Mouse (Mus musculus) heart, embryonic 11.5 days (tissue): ENCODE measurements at regions not wholly inside any gene's neighbourhood (a gene's known extent, or its start where the extent isn't known, plus 50 kb on each side); places are given as distances from the start of the nearest gene placed in this dataset.

Source experiments
- ATAC-seq: fragments of 200-750 bp; cut with Nextera tagmentation; replicated peaks from 2 replicates; pipeline ENCODE4 v1.8.0; 2017; ENCODE audit warnings: moderate library complexity; ENCODE audit not compliant: insufficient number of reproducible peaks, low FRiP score, low TSS enrichment
- H3K27ac ChIP-seq: fragments of 300-500 bp; sonication (generic); 2 replicates; pipeline ENCODE4 v1.5.1; 2014; ENCODE audit warnings: mild to moderate bottlenecking, low read depth, low read length
- H3K27me3 ChIP-seq: fragments of 300-500 bp; sonication (generic); 2 replicates; pipeline ENCODE4 v1.6.1; 2014; ENCODE audit warnings: mild to moderate bottlenecking, low read length, mixed read lengths; ENCODE audit not compliant: control insufficient read depth, insufficient read depth
- H3K36me3 ChIP-seq: fragments of 300-500 bp; sonication (generic); 2 replicates; pipeline ENCODE4 v1.6.1; 2014; ENCODE audit warnings: mild to moderate bottlenecking, low read length, moderate library complexity, mixed read lengths; ENCODE audit not compliant: control insufficient read depth, insufficient read depth
- H3K4me1 ChIP-seq: fragments of 300-500 bp; sonication (generic); 2 replicates; pipeline ENCODE4 v1.6.1; 2014; ENCODE audit warnings: low read length; ENCODE audit not compliant: control insufficient read depth, insufficient read depth
- H3K4me2 ChIP-seq: fragments of 300-500 bp; sonication (generic); 2 replicates; pipeline ENCODE4 v1.6.1; 2014; ENCODE audit warnings: mild to moderate bottlenecking, moderate library complexity
- H3K4me3 ChIP-seq: fragments of 300-500 bp; sonication (generic); 2 replicates; pipeline ENCODE4 v1.5.1; 2014; ENCODE audit warnings: low read depth, low read length
- H3K9ac ChIP-seq: fragments of 300-500 bp; sonication (generic); 2 replicates; pipeline ENCODE4 v1.6.1; 2014; ENCODE audit warnings: mild to moderate bottlenecking, low read depth, low read length, moderate library complexity
- H3K9me3 ChIP-seq: fragments of 300-500 bp; sonication (generic); replicated peaks from 2 replicates; pipeline ENCODE4 v1.6.1; 2016; ENCODE audit warnings: low read length; ENCODE audit not compliant: control insufficient read depth
- WGBS: fragments of 180-500 bp; shearing (Covaris S2); extraction: QIAGEN DNeasy Blood & Tissue Kit; methylation state at CpG from one replicate; pipeline ENCODE4 v1.1.7; 2014; ENCODE audit not compliant: insufficient replicate concordance; 5-methylcytosine and 5-hydroxymethylcytosine counted together

GRCm38 (mm10) chr10:126511511-126511910, 389.6 kb downstream of the Atp23 start:
- 86% methylated on average over 10 of the region's 10 CpGs for WGBS
- ATAC-seq, result no peak

GRCm38 (mm10) chr10:126505988-126506387, 395.2 kb downstream of the Atp23 start:
- Histone ChIP-seq H3K36me3 (no peaks in the 10 kb centered on the region), H3K9me3 (no peaks in the 10 kb centered on the region), H3K4me2 (no peak overlapping the region), H3K27me3 (no peaks in the 10 kb centered on the region), H3K9ac (no peak overlapping the region), H3K4me3 (no peak overlapping the region), H3K27ac (no peak overlapping the region), H3K4me1 (no peaks in the 10 kb centered on the region)
- ATAC-seq, result no peak
- 79% methylated on average over 5 of the region's 5 CpGs for WGBS

More at GRCm38 (mm10) chr10:126511511-126511910, 389.6 kb downstream of the Atp23 start:
- no peaks in the 10 kb centered on the region for H3K27me3 ChIP-seq
- no peaks in the 10 kb centered on the region for H3K9me3 ChIP-seq
- H3K36me3 ChIP-seq, result no peaks in the 10 kb centered on the region
- H3K27ac ChIP-seq, result no peak overlapping the region
- H3K4me3 ChIP-seq, result no peak overlapping the region
- H3K9ac ChIP-seq, result no peak overlapping the region
- H3K4me2 ChIP-seq, result no peak overlapping the region
- no peaks in the 10 kb centered on the region for H3K4me1 ChIP-seq

DNA sequence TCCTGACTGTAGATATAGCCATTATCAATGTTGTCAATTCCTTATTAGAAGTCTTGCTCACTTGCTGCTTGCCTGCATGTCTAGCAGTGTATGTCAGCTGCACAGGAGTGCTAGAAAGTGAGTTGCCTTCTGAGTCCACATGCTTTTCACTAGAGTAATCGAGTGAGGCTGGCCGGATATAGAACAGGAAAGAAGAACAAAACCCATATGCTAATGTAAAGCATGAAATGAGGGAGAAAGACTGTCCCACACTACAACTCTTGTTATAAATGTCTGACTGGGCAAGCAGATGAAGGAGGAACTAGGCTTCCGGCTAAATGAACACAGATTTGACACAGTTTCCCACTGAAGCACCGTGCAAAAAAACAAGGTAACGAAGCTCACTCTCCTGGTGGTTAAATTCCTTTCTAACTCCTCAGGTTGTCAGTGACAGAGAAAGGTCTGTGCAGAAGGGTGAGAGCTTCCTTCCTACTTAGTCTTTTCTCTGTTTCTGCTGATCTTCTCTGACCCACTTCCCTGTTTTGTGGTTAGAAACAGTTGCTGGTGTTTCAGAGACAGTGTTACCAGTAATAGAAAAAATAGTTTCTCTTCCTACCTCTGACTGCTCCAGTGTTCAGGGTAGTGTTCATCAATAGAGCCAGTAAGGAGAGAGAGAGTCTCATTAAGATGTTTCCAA, 399.0 kb downstream of the Atp23 start:
- 72% methylated on average over 5 of the region's 5 CpGs for WGBS
- no peak overlapping the region for H3K27ac ChIP-seq
- no peak for ATAC-seq
- no peak overlapping the region for H3K4me2 ChIP-seq
- no peak overlapping the region for H3K4me3 ChIP-seq
- no peaks in the 10 kb centered on the region for H3K36me3 ChIP-seq
- no peaks in the 10 kb centered on the region for H3K9me3 ChIP-seq
- H3K9ac ChIP-seq, result no peak overlapping the region
- no peaks in the 10 kb centered on the region for H3K27me3 ChIP-seq
- H3K4me1 ChIP-seq, result no peaks in the 10 kb centered on the region

GRCm38 (mm10) chr10:126498726-126499125, 402.4 kb downstream of the Atp23 start:
- H3K4me2 ChIP-seq, result no peak overlapping the region
- no peaks in the 10 kb centered on the region for H3K36me3 ChIP-seq
- no peak for ATAC-seq
- H3K9ac ChIP-seq, result no peak overlapping the region
- no peak overlapping the region for H3K4me3 ChIP-seq
- H3K9me3 ChIP-seq, result no peaks in the 10 kb centered on the region
- no peaks in the 10 kb centered on the region for H3K27me3 ChIP-seq
- no peaks in the 10 kb centered on the region for H3K4me1 ChIP-seq
- 49% methylated on average over 6 of the region's 6 CpGs for WGBS
- H3K27ac ChIP-seq, result no peak overlapping the region

- H3K9me3 ChIP-seq, result no peaks in the 10 kb centered on the region
- H3K4me3 ChIP-seq, result no peak overlapping the region
- H3K4me2 ChIP-seq, result no peak overlapping the region
- 74% methylated on average over 6 of the region's 6 CpGs for WGBS
- H3K27ac ChIP-seq, result no peak overlapping the region
- no peaks in the 10 kb centered on the region for H3K36me3 ChIP-seq
- no peak overlapping the region for H3K9ac ChIP-seq
- ATAC-seq, result no peak
- no peaks in the 10 kb centered on the region for H3K27me3 ChIP-seq
- no peaks in the 10 kb centered on the region for H3K4me1 ChIP-seq
Observed at GRCm38 (mm10) chr10:126493734-126494133, 407.4 kb downstream of the Atp23 start.

DNA sequence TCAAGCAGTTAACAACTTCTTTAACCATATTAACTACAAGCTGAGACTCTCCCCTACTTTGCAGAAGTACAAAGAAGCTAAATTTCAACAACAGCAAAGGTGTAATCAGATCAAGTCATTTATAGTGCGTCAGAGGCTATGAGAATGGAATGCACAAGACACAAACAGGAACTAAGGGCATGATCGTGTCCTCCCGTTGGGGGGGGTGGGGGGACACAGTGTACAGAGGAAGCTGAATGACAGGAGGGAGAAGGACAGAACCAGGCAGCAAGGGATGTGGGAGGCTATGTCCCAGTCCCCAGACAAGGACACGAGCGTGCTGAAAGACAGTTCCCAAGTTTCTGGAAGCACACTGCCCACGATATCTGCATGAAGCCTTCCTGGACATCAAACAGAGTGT, 408.9 kb downstream of the Atp23 start:
- Histone ChIP-seq H3K27me3 (no peaks in the 10 kb centered on the region), H3K9ac (no peak overlapping the region), H3K4me1 (no peaks in the 10 kb centered on the region), H3K36me3 (no peaks in the 10 kb centered on the region), H3K9me3 (no peaks in the 10 kb centered on the region), H3K27ac (no peak overlapping the region), H3K4me2 (no peak overlapping the region), H3K4me3 (no peak overlapping the region)
- ATAC-seq, result no peak; the same call in 1 of the 2 replicates
- WGBS, result 63% methylated on average over 6 of the region's 6 CpGs

GRCm38 (mm10) chr10:126485129-126485528, 416.0 kb downstream of the Atp23 start:
- ATAC-seq, result no peak
- WGBS, result 81% methylated on average over 7 of the region's 7 CpGs
- Histone ChIP-seq H3K9ac (no peak overlapping the region), H3K27ac (no peak overlapping the region), H3K4me3 (no peak overlapping the region), H3K4me2 (no peak overlapping the region), H3K27me3 (no peaks in the 10 kb centered on the region), H3K36me3 (no peaks in the 10 kb centered on the region), H3K4me1 (no peaks in the 10 kb centered on the region), H3K9me3 (no peaks in the 10 kb centered on the region)

GRCm38 (mm10) chr10:126483479-126483878, 417.7 kb downstream of the Atp23 start:
- ATAC-seq, result no peak
- no peaks in the 10 kb centered on the region for H3K9me3 ChIP-seq
- H3K27me3 ChIP-seq, result no peaks in the 10 kb centered on the region
- WGBS, result 90% methylated on average over 2 of the region's 2 CpGs
- H3K36me3 ChIP-seq, result no peaks in the 10 kb centered on the region
- no peak overlapping the region for H3K4me2 ChIP-seq
- no peaks in the 10 kb centered on the region for H3K4me1 ChIP-seq
- H3K9ac ChIP-seq, result no peak overlapping the region
- H3K4me3 ChIP-seq, result no peak overlapping the region
- no peak overlapping the region for H3K27ac ChIP-seq

GRCm38 (mm10) chr10:126480382-126480781, 420.8 kb downstream of the Atp23 start:
- no peak overlapping the region for H3K4me3 ChIP-seq
- H3K9me3 ChIP-seq, result no peaks in the 10 kb centered on the region
- H3K27me3 ChIP-seq, result no peaks in the 10 kb centered on the region
- H3K4me2 ChIP-seq, result no peak overlapping the region
- H3K9ac ChIP-seq, result no peak overlapping the region
- no peaks in the 10 kb centered on the region for H3K4me1 ChIP-seq
- no peaks in the 10 kb centered on the region for H3K36me3 ChIP-seq
- no peak for ATAC-seq
- no peak overlapping the region for H3K27ac ChIP-seq
